Mouse (Mus musculus): ENCODE data around the gene Sar1a. TPM values are rescaled to one million over a fixed set of nuclear protein-coding genes. Genes with fewer than 3 reads are reported as not detected.

Sar1a gene
- polyA plus RNA-seq, 1 experiment = 74.7 TPM

GRCm38 (mm10) chr10:61741306-61741705, 61.2 kb downstream of the Sar1a start:
- WGBS = 87% methylated on average over 1 of the region's 1 CpGs

GRCm38 (mm10) chr10:61741873-61742272, 61.8 kb downstream of the Sar1a start:
- H3K4me3 ChIP-seq (ENCODE audit: control insufficient read depth, insufficient read depth, low read length) = no peak overlapping the region
- no peak for DNase-seq
- WGBS = 91% methylated on average over 4 of the region's 4 CpGs
- H3K36me3 ChIP-seq (ENCODE audit: control insufficient read depth, insufficient read depth, low read length) = no peaks in the 10 kb centered on the region
- no peak overlapping the region for H3K27ac ChIP-seq (ENCODE audit: control insufficient read depth, insufficient read depth, low read length)
- TF ChIP-seq CTCF (IDR thresholded peaks at IDR 0.05; ENCODE audit: borderline replicate concordance, control insufficient read depth, extremely low read depth, insufficient read depth, low read length, poor library complexity) (no peak), POLR2A (IDR thresholded peaks at IDR 0.05; ENCODE audit: control insufficient read depth, extremely low read depth, insufficient read depth, low read length, poor library complexity) (no peak)
- H3K4me1 ChIP-seq (replicated peaks; ENCODE audit: control insufficient read depth, insufficient read depth, low read length) = no peaks in the 10 kb centered on the region
- H3K27me3 ChIP-seq (ENCODE audit: control insufficient read depth, insufficient read depth, low read length) = no peaks in the 10 kb centered on the region

More at GRCm38 (mm10) chr10:61741306-61741705, 61.2 kb downstream of the Sar1a start:
- H3K4me3 ChIP-seq (ENCODE audit: control insufficient read depth, insufficient read depth, low read length) = no peak overlapping the region
- no peaks in the 10 kb centered on the region for H3K36me3 ChIP-seq (ENCODE audit: control insufficient read depth, insufficient read depth, low read length)
- no peaks in the 10 kb centered on the region for H3K27me3 ChIP-seq (ENCODE audit: control insufficient read depth, insufficient read depth, low read length)
- no peaks in the 10 kb centered on the region for H3K4me1 ChIP-seq (replicated peaks; ENCODE audit: control insufficient read depth, insufficient read depth, low read length)
- no peak for DNase-seq
- H3K27ac ChIP-seq (ENCODE audit: control insufficient read depth, insufficient read depth, low read length) = no peak overlapping the region
- TF ChIP-seq POLR2A (IDR thresholded peaks at IDR 0.05; ENCODE audit: control insufficient read depth, extremely low read depth, insufficient read depth, low read length, poor library complexity) (no peak), CTCF (IDR thresholded peaks at IDR 0.05; ENCODE audit: borderline replicate concordance, control insufficient read depth, extremely low read depth, insufficient read depth, low read length, poor library complexity) (no peak)

- Histone ChIP-seq H3K4me1 (replicated peaks; ENCODE audit: control insufficient read depth, insufficient read depth, low read length) (no peaks in the 10 kb centered on the region), H3K27me3 (ENCODE audit: control insufficient read depth, insufficient read depth, low read length) (no peaks in the 10 kb centered on the region), H3K4me3 (ENCODE audit: control insufficient read depth, insufficient read depth, low read length) (no peak overlapping the region), H3K36me3 (ENCODE audit: control insufficient read depth, insufficient read depth, low read length) (no peaks in the 10 kb centered on the region), H3K27ac (ENCODE audit: control insufficient read depth, insufficient read depth, low read length) (no peak overlapping the region)
- TF ChIP-seq CTCF (IDR thresholded peaks at IDR 0.05; ENCODE audit: borderline replicate concordance, control insufficient read depth, extremely low read depth, insufficient read depth, low read length, poor library complexity) = no peak
- no peak for TF ChIP-seq POLR2A (IDR thresholded peaks at IDR 0.05; ENCODE audit: control insufficient read depth, extremely low read depth, insufficient read depth, low read length, poor library complexity)
- no peak for DNase-seq
- WGBS = 97% methylated on average over 8 of the region's 8 CpGs
These were observed 62.2 kb downstream of the Sar1a start for GRCm38 (mm10) chr10:61742336-61742735.

Other genes with a start within 250 kb of the Sar1a start
- gene Eif4ebp2, start 227.6 kb upstream of the Sar1a start, polyA plus RNA-seq (2012; rRNA removed) = 277 and 313 TPM in 2 replicates
- gene Lrrc20, start 204.5 kb upstream of the Sar1a start, polyA plus RNA-seq (2012; rRNA removed) = 9.8 and 10.9 TPM in 2 replicates
- gene Npffr1, start 84.8 kb upstream of the Sar1a start, polyA plus RNA-seq (2012; rRNA removed) = 0.04 and 0.10 TPM in 2 replicates
- gene Ppa1, start 31.7 kb upstream of the Sar1a start, polyA plus RNA-seq (2012; rRNA removed) = 29.9 and 36.1 TPM in 2 replicates
- 91.6 and 114 TPM in 2 replicates for gene Tysnd1, start 15.2 kb downstream of the Sar1a start, polyA plus RNA-seq (2012; rRNA removed)
- 10.4 and 12.0 TPM in 2 replicates for gene Aifm2, start 35.0 kb downstream of the Sar1a start, polyA plus RNA-seq (2012; rRNA removed)
- 2.0 and 2.1 TPM in 2 replicates for gene H2afy2, start 103.8 kb downstream of the Sar1a start, polyA plus RNA-seq (2012; rRNA removed)